Mouse (Mus musculus): ENCODE results near the gene Ranbp1. TPM values are rescaled to one million over a fixed set of nuclear protein-coding genes. Genes with fewer than 3 reads are reported as not detected.

Ranbp1 gene
- total and polyA plus RNA-seq, 3 experiments = 605 to 1,263 (median 1,124) TPM

DNA sequence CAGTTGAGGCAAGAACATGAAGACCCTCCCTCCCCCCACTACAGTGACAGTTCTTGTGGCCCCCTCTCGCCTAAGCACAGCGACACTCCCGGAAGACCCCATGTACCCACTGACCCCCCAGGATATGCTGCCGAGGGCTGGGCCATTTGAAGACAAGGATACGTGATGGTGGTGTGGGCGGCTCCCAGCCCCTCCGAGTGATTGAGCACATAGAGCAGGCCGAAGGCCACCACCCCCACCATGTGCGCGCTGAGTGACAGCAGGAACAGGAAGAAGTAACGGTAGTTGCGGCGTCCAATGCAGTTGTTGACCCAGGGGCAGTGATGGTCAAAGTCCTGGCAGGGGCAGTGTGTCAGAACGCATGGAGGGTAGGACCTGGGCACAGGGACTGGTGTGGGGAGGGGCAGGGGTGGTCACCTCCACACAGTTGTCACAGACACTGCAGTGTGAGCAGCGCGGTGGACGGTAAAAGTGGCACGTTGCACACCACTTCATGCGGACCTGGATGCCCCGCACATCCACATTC, 20.6 kb downstream of the Ranbp1 start:
- no peak overlapping the region for H3K4me3 ChIP-seq (replicated peaks in 1 of 3; ENCODE audit: low read depth in 2 of 3, low read length in 2 of 3, poor library complexity in 1 of 3)
- peaks cover 56 to 79% of the 10 kb centered on the region in 2 experiments for H3K36me3 ChIP-seq (replicated peaks in 1 of 2; ENCODE audit: control insufficient read depth in 1 of 2, insufficient read depth in 1 of 2, low read length in 1 of 2)
- TF ChIP-seq MAZ (IDR thresholded peaks at IDR 0.05; ENCODE audit: low read depth, low read length) = no peak
- TF ChIP-seq IRF4 (IDR thresholded peaks at IDR 0.05; ENCODE audit: low read depth, low read length) = no peak
- TF ChIP-seq BHLHE40 (IDR thresholded peaks at IDR 0.05; ENCODE audit: low read depth, low read length) = no peak
- TF ChIP-seq ZMIZ1 (IDR thresholded peaks at IDR 0.05; ENCODE audit: low read depth, low read length) = no peak
- TF ChIP-seq CTCF (conservative IDR thresholded peaks at IDR 0.05 in 1 of 2, IDR thresholded peaks at IDR 0.05 in 1 of 2; ENCODE audit: low read depth in 2 of 2, low read length in 2 of 2) = no peak
- no peak for TF ChIP-seq TBP (conservative IDR thresholded peaks at IDR 0.05; ENCODE audit: low read depth, low read length)
- TF ChIP-seq USF1 (IDR thresholded peaks at IDR 0.05; ENCODE audit: low read depth, low read length) = no peak
- TF ChIP-seq SMC3 (IDR thresholded peaks at IDR 0.05; ENCODE audit: low read depth, low read length) = no peak
- no peaks in the 10 kb centered on the region for H3K79me2 ChIP-seq (replicated peaks; ENCODE audit: control insufficient read depth, extremely low read depth, insufficient read depth, poor library complexity, severe bottlenecking)
- dilution Hi-C loops (cut with MboI; ENCODE audit: extremely low pct_ligation_motif_present, extremely low pct_unique_long_range_greater_than_20kb, low sequenced_read_pairs) = no loop called here
- H3K4me1 ChIP-seq (ENCODE audit: control insufficient read depth in 1 of 2, insufficient read depth in 2 of 2) = peaks cover 26 to 45% of the 10 kb centered on the region in 2 experiments
- no peaks in the 10 kb centered on the region for H3K9me3 ChIP-seq (replicated peaks; ENCODE audit: low read length)
- DNase-seq (ENCODE audit: extremely low read depth) = no peak
- no peak overlapping the region for H3K27ac ChIP-seq (ENCODE audit: insufficient read depth, low read depth)
- H3K9ac ChIP-seq (ENCODE audit: insufficient read depth, low read depth) = no peak overlapping the region
- in situ Hi-C loops (cut with MboI; ENCODE audit: low pct_ligation_motif_present, low pct_unique_long_range_greater_than_20kb, low sequenced_read_pairs) = no loop called here
- H3K27me3 ChIP-seq (replicated peaks) = no peaks in the 10 kb centered on the region
- H3K4me2 ChIP-seq (ENCODE audit: insufficient read depth, low read depth, poor library complexity, severe bottlenecking) = no peak overlapping the region

DNA sequence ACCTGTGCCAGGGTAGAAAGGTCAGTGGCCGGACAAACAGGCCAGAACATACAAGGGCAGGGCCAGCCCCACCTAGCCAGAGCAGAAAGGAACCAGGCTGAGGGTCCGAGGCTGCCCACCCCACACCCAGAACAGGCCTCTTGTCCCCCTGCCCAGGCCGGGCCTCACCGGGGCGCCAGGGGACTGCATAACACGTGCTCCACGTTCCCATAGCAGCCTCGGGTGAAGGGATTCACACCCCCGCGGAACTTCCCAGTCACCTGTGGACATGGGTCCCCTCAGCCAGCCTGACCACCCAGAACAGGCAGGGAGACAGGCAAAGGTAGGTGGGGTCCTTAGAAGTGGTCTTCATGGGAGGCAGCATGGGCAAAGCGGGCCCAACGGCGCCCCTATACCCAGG, 21.3 kb downstream of the Ranbp1 start:
- in situ Hi-C loops (cut with MboI; ENCODE audit: low pct_ligation_motif_present, low pct_unique_long_range_greater_than_20kb, low sequenced_read_pairs) (no loop called here), dilution Hi-C loops (cut with MboI; ENCODE audit: extremely low pct_ligation_motif_present, extremely low pct_unique_long_range_greater_than_20kb, low sequenced_read_pairs) (no loop called here)
- Histone ChIP-seq H3K36me3 (replicated peaks in 1 of 2; ENCODE audit: control insufficient read depth in 1 of 2, insufficient read depth in 1 of 2, low read length in 1 of 2) (peaks cover 62 to 87% of the 10 kb centered on the region in 2 experiments), H3K4me2 (ENCODE audit: insufficient read depth, low read depth, poor library complexity, severe bottlenecking) (no peak overlapping the region), H3K4me1 (ENCODE audit: control insufficient read depth in 1 of 2, insufficient read depth in 2 of 2) (peaks cover 31 to 52% of the 10 kb centered on the region in 2 experiments), H3K9me3 (replicated peaks; ENCODE audit: low read length) (no peaks in the 10 kb centered on the region), H3K4me3 (replicated peaks in 1 of 3; ENCODE audit: low read depth in 2 of 3, low read length in 2 of 3, poor library complexity in 1 of 3) (no peak overlapping the region), H3K79me2 (replicated peaks; ENCODE audit: control insufficient read depth, extremely low read depth, insufficient read depth, poor library complexity, severe bottlenecking) (no peaks in the 10 kb centered on the region), H3K9ac (ENCODE audit: insufficient read depth, low read depth) (no peak overlapping the region), H3K27me3 (replicated peaks) (no peaks in the 10 kb centered on the region), H3K27ac (ENCODE audit: insufficient read depth, low read depth) (no peak overlapping the region)
- no peak for DNase-seq (ENCODE audit: extremely low read depth)
- TF ChIP-seq NELFE (IDR thresholded peaks at IDR 0.05; ENCODE audit: low read depth, low read length) (no peak), RAD21 (IDR thresholded peaks at IDR 0.05; ENCODE audit: low read depth, low read length) (no peak), PAX5 (IDR thresholded peaks at IDR 0.05; ENCODE audit: low read length) (no peak), CHD2 (IDR thresholded peaks at IDR 0.05; ENCODE audit: low read length) (no peak), KAT2A (IDR thresholded peaks at IDR 0.05; ENCODE audit: insufficient replicate concordance, low read length) (no peak), TBP (conservative IDR thresholded peaks at IDR 0.05; ENCODE audit: low read depth, low read length) (no peak)

DNA sequence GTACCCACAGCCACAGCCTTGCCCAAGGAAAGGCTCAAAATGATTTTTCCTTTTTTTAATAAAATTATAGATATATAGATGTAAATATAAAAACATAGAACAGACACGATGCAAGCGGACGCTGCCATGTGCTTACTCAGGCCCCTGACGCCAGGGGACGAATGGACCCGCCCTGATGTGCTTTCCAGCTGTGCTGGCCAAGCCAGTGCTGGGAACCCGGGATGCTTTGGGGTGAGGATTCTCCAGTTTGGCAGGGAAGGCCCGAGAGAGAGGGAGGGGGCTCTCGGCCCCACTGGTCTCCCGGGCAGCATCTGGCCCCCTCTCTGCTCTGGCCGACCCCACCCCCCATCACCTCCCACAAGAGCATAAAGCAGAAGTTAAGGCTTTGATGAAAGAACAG, 26.3 kb downstream of the Ranbp1 start:
- H3K4me3 ChIP-seq (replicated peaks in 1 of 3; ENCODE audit: low read depth in 2 of 3, low read length in 2 of 3, poor library complexity in 1 of 3) = no peak overlapping the region
- peaks cover 43 to 52% of the 10 kb centered on the region in 2 experiments for H3K36me3 ChIP-seq (replicated peaks in 1 of 2; ENCODE audit: control insufficient read depth in 1 of 2, insufficient read depth in 1 of 2, low read length in 1 of 2)
- peaks cover 42 to 57% of the 10 kb centered on the region in 2 experiments for H3K4me1 ChIP-seq (ENCODE audit: control insufficient read depth in 1 of 2, insufficient read depth in 2 of 2)
- H3K27ac ChIP-seq (ENCODE audit: insufficient read depth, low read depth) = no peak overlapping the region
- no peaks in the 10 kb centered on the region for H3K79me2 ChIP-seq (replicated peaks; ENCODE audit: control insufficient read depth, extremely low read depth, insufficient read depth, poor library complexity, severe bottlenecking)
- no peaks in the 10 kb centered on the region for H3K9me3 ChIP-seq (replicated peaks; ENCODE audit: low read length)
- TF ChIP-seq TBP (conservative IDR thresholded peaks at IDR 0.05; ENCODE audit: low read depth, low read length) = no peak
- no peak for TF ChIP-seq CTCF (conservative IDR thresholded peaks at IDR 0.05 in 1 of 2, IDR thresholded peaks at IDR 0.05 in 1 of 2; ENCODE audit: low read depth in 2 of 2, low read length in 2 of 2)
- H3K9ac ChIP-seq (ENCODE audit: insufficient read depth, low read depth) = no peak overlapping the region
- H3K4me2 ChIP-seq (ENCODE audit: insufficient read depth, low read depth, poor library complexity, severe bottlenecking) = no peak overlapping the region
- dilution Hi-C loops (cut with MboI; ENCODE audit: extremely low pct_ligation_motif_present, extremely low pct_unique_long_range_greater_than_20kb, low sequenced_read_pairs) (no loop called here), in situ Hi-C loops (cut with MboI; ENCODE audit: low pct_ligation_motif_present, low pct_unique_long_range_greater_than_20kb, low sequenced_read_pairs) (no loop called here)
- no peak for DNase-seq (ENCODE audit: extremely low read depth)
- no peaks in the 10 kb centered on the region for H3K27me3 ChIP-seq (replicated peaks)
